Mouse (Mus musculus) hindbrain, embryonic 12.5 days (tissue): ENCODE results near the gene P2ry6. TPM values are rescaled to one million over a fixed set of nuclear protein-coding genes. Genes with fewer than 3 reads are reported as not detected.

ENCODE experiments used
- ATAC-seq: fragments of 200-750 bp; cut with Nextera tagmentation; 2 replicates; pipeline ENCODE4 v1.8.0; 2017; ENCODE audit warnings: moderate TSS enrichment; ENCODE audit not compliant: low FRiP score
- H3K27ac ChIP-seq: fragments of 300-500 bp; sonication (generic); 2 replicates; pipeline ENCODE4 v1.5.1; 2016; ENCODE audit warnings: mild to moderate bottlenecking
- H3K27me3 ChIP-seq: fragments of 300-500 bp; sonication (generic); 2 replicates; pipeline ENCODE4 v1.6.1; 2016; ENCODE audit warnings: mild to moderate bottlenecking
- H3K36me3 ChIP-seq: fragments of 300-500 bp; sonication (generic); 2 replicates; pipeline ENCODE4 v1.6.1; 2016; ENCODE audit warnings: mild to moderate bottlenecking
- H3K4me1 ChIP-seq: fragments of 300-500 bp; sonication (generic); 2 replicates; pipeline ENCODE4 v1.6.1; 2016
- H3K4me2 ChIP-seq: fragments of 300-500 bp; sonication (generic); replicated peaks from 2 replicates; pipeline ENCODE4 v1.6.1; 2016; ENCODE audit warnings: mild to moderate bottlenecking
- H3K4me3 ChIP-seq: fragments of 300-500 bp; sonication (generic); 2 replicates; pipeline ENCODE4 v1.5.1; 2016; ENCODE audit warnings: mild to moderate bottlenecking
- H3K9ac ChIP-seq: fragments of 300-500 bp; sonication (generic); 2 replicates; pipeline ENCODE4 v1.6.1; 2016; ENCODE audit warnings: mild to moderate bottlenecking, moderate library complexity
- H3K9me3 ChIP-seq: fragments of 300-500 bp; sonication (generic); replicated peaks from 2 replicates; pipeline ENCODE4 v1.6.1; 2016; ENCODE audit warnings: mild to moderate bottlenecking
- WGBS: fragments of 180-500 bp; shearing (Covaris S2); methylation state at CpG from one replicate; pipeline ENCODE4 v1.1.7; 2016; 5-methylcytosine and 5-hydroxymethylcytosine counted together
- polyA plus RNA-seq: library from polyadenylated mRNA; unstranded; fragments of >200 nt; fragmentation: Nextera tagmentation; extraction: Ambion mirVana; gene quantifications from 2 replicates; pipeline ENCODE4 v1.2.1, GENCODE M21; 2016

P2ry6 gene
- polyA plus RNA-seq, 1 experiment from 2014 or later, result 2.8 TPM

DNA sequence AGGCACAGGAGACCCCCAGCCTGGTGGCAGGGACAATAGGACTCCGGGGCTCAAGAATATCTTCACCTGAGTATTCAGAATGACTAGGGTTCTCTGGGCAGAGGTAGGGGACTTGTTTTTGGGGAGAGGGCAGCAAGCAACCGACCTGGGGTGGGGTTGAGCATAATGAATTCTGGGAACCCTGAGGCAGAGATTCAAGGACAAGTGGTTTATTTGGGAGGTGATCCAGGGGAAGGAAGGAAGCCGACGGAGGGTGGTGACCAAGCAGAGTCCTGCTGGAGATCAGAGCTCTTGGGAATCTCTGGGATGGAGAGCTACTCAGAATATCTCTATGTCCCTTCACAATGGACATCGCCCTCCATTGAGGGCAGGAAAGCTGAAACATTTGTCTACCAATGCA, 3.7 kb upstream of the P2ry6 start:
- WGBS, result 91% methylated on average over 5 of the region's 5 CpGs
- no peak overlapping the region for H3K4me2 ChIP-seq
- H3K4me3 ChIP-seq, result no peak overlapping the region
- H3K4me1 ChIP-seq, result peaks cover 9% of the 10 kb centered on the region
- no peaks in the 10 kb centered on the region for H3K36me3 ChIP-seq
- H3K9ac ChIP-seq, result no peak overlapping the region
- peaks cover 28% of the 10 kb centered on the region for H3K27me3 ChIP-seq
- H3K9me3 ChIP-seq, result no peaks in the 10 kb centered on the region
- ATAC-seq, result no peak
- H3K27ac ChIP-seq, result no peak overlapping the region

GRCm38 (mm10) chr7:100972875-100973274, 1.6 kb downstream of the P2ry6 start:
- Histone ChIP-seq H3K4me1 (peaks cover 6% of the 10 kb centered on the region), H3K27ac (no peak overlapping the region), H3K4me2 (no peak overlapping the region), H3K36me3 (no peaks in the 10 kb centered on the region), H3K27me3 (peaks cover 39% of the 10 kb centered on the region), H3K4me3 (no peak overlapping the region), H3K9ac (no peak overlapping the region), H3K9me3 (no peaks in the 10 kb centered on the region)
- WGBS, result 47% methylated on average over 3 of the region's 3 CpGs
- ATAC-seq, result no peak

GRCm38 (mm10) chr7:100968874-100969659, 5.4 kb downstream of the P2ry6 start:
- Histone ChIP-seq H3K27ac (no peak overlapping the region), H3K27me3 (peaks cover 23% of the 10 kb centered on the region), H3K4me3 (no peak overlapping the region), H3K36me3 (no peaks in the 10 kb centered on the region), H3K4me1 (no peaks in the 10 kb centered on the region), H3K9ac (no peak overlapping the region), H3K4me2 (no peak overlapping the region), H3K9me3 (no peaks in the 10 kb centered on the region)
- 75% methylated on average over 10 of the region's 10 CpGs for WGBS
- ATAC-seq, result no peak

GRCm38 (mm10) chr7:100968376-100968775, 6.1 kb downstream of the P2ry6 start:
- Histone ChIP-seq H3K27ac (no peak overlapping the region), H3K27me3 (peaks cover 16% of the 10 kb centered on the region), H3K9ac (no peak overlapping the region), H3K4me1 (no peaks in the 10 kb centered on the region), H3K9me3 (no peaks in the 10 kb centered on the region), H3K36me3 (no peaks in the 10 kb centered on the region), H3K4me2 (no peak overlapping the region), H3K4me3 (no peak overlapping the region)
- WGBS, result 84% methylated on average over 6 of the region's 6 CpGs
- ATAC-seq, result no peak

DNA sequence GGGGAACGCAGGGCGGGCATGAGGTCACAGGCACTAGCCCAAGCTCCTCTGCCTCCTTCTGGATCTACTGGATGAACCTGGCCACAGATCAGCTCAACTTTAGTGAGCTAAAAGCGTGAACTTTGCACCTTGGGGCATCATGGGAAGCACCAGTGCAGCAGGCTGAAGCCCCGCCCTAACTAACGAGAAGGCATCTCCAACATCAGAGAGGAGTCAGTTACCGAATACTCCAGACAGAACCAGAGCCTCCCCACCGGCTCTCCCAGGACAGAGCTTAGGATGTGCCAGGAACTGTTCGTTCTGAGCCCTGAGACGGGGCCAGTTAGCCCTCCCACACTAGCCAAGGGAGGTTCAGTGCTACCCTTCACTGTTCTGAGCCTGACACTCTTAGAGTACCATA, 6.6 kb downstream of the P2ry6 start:
- 88% methylated on average over 9 of the region's 9 CpGs for WGBS
- H3K36me3 ChIP-seq, result no peaks in the 10 kb centered on the region

GRCm38 (mm10) chr7:100966014-100966413, 8.4 kb downstream of the P2ry6 start:
- Histone ChIP-seq H3K4me1 (no peaks in the 10 kb centered on the region), H3K27me3 (0 out of 2 replicates have a peak, but pooled peaks cover 2% of the 10 kb centered on the region), H3K4me2 (no peak overlapping the region), H3K9me3 (no peaks in the 10 kb centered on the region), H3K27ac (no peak overlapping the region), H3K9ac (no peak overlapping the region), H3K36me3 (no peaks in the 10 kb centered on the region), H3K4me3 (no peak overlapping the region)
- ATAC-seq, result no peak
- WGBS, result 88% methylated on average over 7 of the region's 7 CpGs

More for the DNA sequence above, 6.6 kb downstream of the P2ry6 start:
- Histone ChIP-seq H3K4me3 (no peak overlapping the region), H3K27me3 (peaks cover 11% of the 10 kb centered on the region), H3K9ac (no peak overlapping the region), H3K27ac (no peak overlapping the region), H3K9me3 (no peaks in the 10 kb centered on the region), H3K4me2 (no peak overlapping the region), H3K4me1 (no peaks in the 10 kb centered on the region)
- ATAC-seq, result no peak

DNA sequence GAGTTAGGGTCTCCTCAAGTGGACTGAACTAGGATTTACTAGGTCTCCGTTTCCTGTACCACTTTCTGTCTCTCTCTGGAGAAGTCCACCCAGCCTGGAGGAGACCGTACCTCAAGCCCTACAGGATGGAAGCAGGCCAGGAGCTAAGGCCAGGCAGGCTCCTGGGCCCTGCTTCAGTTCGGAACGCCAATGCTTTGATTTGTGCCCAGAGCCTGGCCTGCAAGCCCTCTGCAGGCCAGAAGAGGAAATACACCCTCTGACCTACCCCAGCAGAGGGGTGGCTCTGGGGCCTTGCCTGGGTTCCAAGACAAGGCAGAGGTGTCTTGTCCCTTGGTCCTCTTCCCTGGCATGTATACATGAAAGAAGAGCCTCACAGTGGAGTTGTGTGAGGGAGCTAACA, 9.4 kb downstream of the P2ry6 start:
- Histone ChIP-seq H3K4me1 (no peaks in the 10 kb centered on the region), H3K27ac (no peak overlapping the region), H3K36me3 (no peaks in the 10 kb centered on the region), H3K27me3 (0 out of 2 replicates have a peak, but pooled peaks cover 2% of the 10 kb centered on the region), H3K4me3 (no peak overlapping the region), H3K9me3 (no peaks in the 10 kb centered on the region), H3K9ac (no peak overlapping the region), H3K4me2 (no peak overlapping the region)
- WGBS, result 30% methylated on average over 4 of the region's 4 CpGs
- ATAC-seq, result no peak

DNA sequence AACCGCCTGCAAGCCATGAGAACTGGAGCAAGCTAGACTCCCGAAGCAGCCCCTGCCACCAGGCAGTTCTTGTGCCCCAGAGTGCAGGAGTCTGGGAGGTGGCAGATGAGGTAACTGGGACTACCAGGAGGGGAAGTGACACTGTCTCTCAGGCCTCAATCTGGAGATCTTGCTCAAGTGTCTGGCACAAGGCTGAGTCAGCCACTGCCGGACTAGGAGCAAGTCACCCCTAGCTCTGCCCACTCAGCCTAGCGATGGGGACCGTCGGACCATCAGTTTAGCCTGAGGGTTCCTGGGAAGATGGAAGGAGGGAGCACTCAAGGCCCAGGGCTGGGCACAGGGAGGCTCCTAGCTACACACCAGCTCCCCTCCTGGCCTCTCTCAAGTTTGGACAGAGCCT, 10.2 kb downstream of the P2ry6 start:
- Histone ChIP-seq H3K4me3 (no peak overlapping the region), H3K27ac (no peak overlapping the region), H3K9ac (no peak overlapping the region), H3K4me1 (no peaks in the 10 kb centered on the region), H3K27me3 (no peaks in the 10 kb centered on the region), H3K36me3 (no peaks in the 10 kb centered on the region), H3K9me3 (no peaks in the 10 kb centered on the region), H3K4me2 (no peak overlapping the region)
- ATAC-seq, result no peak
- 81% methylated on average over 6 of the region's 6 CpGs for WGBS

GRCm38 (mm10) chr7:100963381-100963780, 11.1 kb downstream of the P2ry6 start:
- H3K4me1 ChIP-seq, result no peaks in the 10 kb centered on the region
- H3K27ac ChIP-seq, result no peak overlapping the region
- no peaks in the 10 kb centered on the region for H3K36me3 ChIP-seq
- 66% methylated on average over 8 of the region's 8 CpGs for WGBS
- no peaks in the 10 kb centered on the region for H3K27me3 ChIP-seq
- H3K9ac ChIP-seq, result no peak overlapping the region
- H3K4me2 ChIP-seq, result no peak overlapping the region
- ATAC-seq, result no peak
- H3K4me3 ChIP-seq, result no peak overlapping the region
- no peaks in the 10 kb centered on the region for H3K9me3 ChIP-seq

DNA sequence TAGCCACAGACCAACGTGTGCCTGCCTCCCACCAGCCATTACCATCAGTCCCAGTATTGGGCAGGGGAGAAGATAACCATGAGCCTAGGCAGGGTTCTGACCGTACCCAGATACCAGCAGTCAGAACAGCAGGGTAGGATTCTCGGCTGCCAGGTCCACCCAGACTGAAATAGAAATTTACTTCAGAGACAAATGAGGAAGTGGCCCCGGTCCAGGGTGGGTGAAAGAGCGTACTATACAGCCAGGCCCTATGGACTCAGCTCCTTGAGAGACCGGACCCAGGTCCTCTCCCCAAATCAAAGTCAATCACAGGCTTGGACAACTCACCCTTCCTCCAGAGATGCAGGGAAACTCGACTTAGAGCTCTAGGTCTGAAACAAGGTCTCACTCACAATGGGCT, 13.3 kb downstream of the P2ry6 start:
- Histone ChIP-seq H3K9ac (no peak overlapping the region), H3K36me3 (no peaks in the 10 kb centered on the region), H3K4me2 (no peak overlapping the region), H3K27ac (no peak overlapping the region), H3K4me3 (no peak overlapping the region), H3K27me3 (no peaks in the 10 kb centered on the region), H3K4me1 (no peaks in the 10 kb centered on the region), H3K9me3 (no peaks in the 10 kb centered on the region)
- WGBS, result 76% methylated on average over 7 of the region's 7 CpGs
- ATAC-seq, result no peak

- Histone ChIP-seq H3K4me3 (no peak overlapping the region), H3K27ac (no peak overlapping the region), H3K9ac (no peak overlapping the region), H3K27me3 (no peaks in the 10 kb centered on the region), H3K36me3 (no peaks in the 10 kb centered on the region), H3K4me2 (no peak overlapping the region), H3K9me3 (no peaks in the 10 kb centered on the region), H3K4me1 (no peaks in the 10 kb centered on the region)
- no peak for ATAC-seq
- WGBS, result 64% methylated on average over 2 of the region's 2 CpGs
Measured at GRCm38 (mm10) chr7:100960462-100960861, 14.0 kb downstream of the P2ry6 start.

- Histone ChIP-seq H3K9ac (no peak overlapping the region), H3K27me3 (no peaks in the 10 kb centered on the region), H3K4me3 (no peak overlapping the region), H3K9me3 (no peaks in the 10 kb centered on the region), H3K36me3 (no peaks in the 10 kb centered on the region), H3K4me1 (no peaks in the 10 kb centered on the region), H3K4me2 (no peak overlapping the region), H3K27ac (no peak overlapping the region)
- WGBS, result 85% methylated on average over 2 of the region's 2 CpGs
- no peak for ATAC-seq
Measured at GRCm38 (mm10) chr7:100958426-100958825, 16.0 kb downstream of the P2ry6 start.

- ATAC-seq, result no peak
- Histone ChIP-seq H3K4me1 (peaks cover 4% of the 10 kb centered on the region; the same call in 1 of the 2 replicates), H3K27ac (no peak overlapping the region), H3K27me3 (0 out of 2 replicates have a peak, but pooled peaks cover 4% of the 10 kb centered on the region), H3K4me2 (no peak overlapping the region), H3K9me3 (no peaks in the 10 kb centered on the region), H3K4me3 (no peak overlapping the region), H3K9ac (no peak overlapping the region), H3K36me3 (no peaks in the 10 kb centered on the region)
- 91% methylated on average over 7 of the region's 7 CpGs for WGBS
Measured at GRCm38 (mm10) chr7:100952686-100953085, 21.8 kb downstream of the P2ry6 start.
